Mouse (Mus musculus) layer of hippocampus, postnatal 36 days (tissue): ENCODE measurements around the gene Cyp2c39. TPM values are rescaled to one million over a fixed set of nuclear protein-coding genes. Genes with fewer than 3 reads are reported as not detected.
"Not testable (repeated sequence)": the region's sequence is repeated elsewhere in the genome, so short reads cannot be mapped to it uniquely, and the experiment has no call there.

Source experiments
- DNase-seq, 2 experiments: peaks; one replicate each; pipeline ENCODE4 v3.0.0; 2022
- total RNA-seq, 2 experiments: library from RNA; stranded (reverse); gene quantifications; 2 replicates each; pipeline ENCODE4 v1.2.3; 2021

Cyp2c39 gene
- not detected for total RNA-seq

DNA sequence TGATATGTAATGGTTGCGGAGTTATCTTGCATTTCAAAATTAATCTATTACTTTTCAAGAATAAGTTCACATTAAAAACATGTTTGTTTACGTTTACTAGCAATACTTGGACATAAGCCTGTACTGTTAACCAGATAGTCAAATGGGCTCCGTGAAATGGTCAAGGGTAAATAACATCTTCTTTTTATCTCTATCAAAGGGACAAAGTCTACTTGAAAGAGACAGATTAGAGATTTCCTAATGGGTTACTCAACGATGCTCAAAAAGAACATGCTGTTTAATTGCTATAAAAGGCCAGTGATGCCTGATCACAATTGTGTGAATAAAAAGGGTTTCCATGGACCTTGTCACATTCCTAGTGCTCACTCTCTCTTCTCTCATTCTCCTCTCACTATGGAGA is at the start of gene Cyp2c39:
Gene Cyp2c39, plus strand, starts transcription at position 329 of the 400 bp plus-strand sequence.
- no peak for DNase-seq

DNA sequence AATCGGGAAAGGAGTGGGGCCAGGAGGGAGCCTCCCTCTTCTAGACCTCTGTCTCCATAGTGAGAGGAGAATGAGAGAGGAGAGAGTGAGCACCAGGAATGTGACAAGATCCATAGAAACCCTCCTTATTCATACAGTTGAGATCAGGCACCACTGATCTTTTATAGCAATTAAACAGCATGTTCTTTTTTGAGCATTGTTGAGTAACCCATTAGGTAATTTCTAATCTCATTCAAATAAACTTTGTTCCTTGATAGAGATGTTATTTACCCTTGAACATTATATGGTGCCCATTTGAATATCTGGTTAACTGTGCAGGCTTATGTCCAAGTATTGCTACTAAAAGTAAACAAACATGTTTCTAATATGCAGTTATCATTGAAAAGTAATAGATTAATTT is 47.7 kb upstream of the Cyp2c39 start, which contains the start of gene Cyp2c38:
Gene Cyp2c38, minus strand, starts transcription at position 135 of the 400 bp plus-strand sequence.
- DNase-seq, result no peak

DNA sequence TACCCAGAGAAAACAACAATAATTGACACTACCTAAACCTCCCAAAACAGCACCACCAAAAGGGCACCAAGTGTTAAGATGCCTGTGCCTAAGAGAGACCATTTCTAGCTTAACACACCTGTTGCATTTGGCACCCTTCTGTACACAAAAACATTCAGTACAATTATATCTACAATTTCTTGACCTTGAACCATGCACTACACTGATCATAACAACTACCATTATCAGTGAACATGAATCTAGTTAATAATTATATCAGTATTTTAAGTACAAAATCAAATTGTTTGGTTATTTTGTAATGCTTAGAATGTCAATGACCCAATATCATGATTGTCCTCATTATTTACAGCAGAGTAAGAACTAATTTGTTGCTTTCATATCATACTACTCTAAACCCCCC is 46.7 kb upstream of the Cyp2c39 start:
- DNase-seq, result no peak

GRCm38 (mm10) chr19:39483961-39484360 is 26.7 kb upstream of the Cyp2c39 start:
- not testable (repeated sequence) for DNase-seq

- DNase-seq, result no peak
Observed at GRCm38 (mm10) chr19:39506341-39506740, 4.3 kb upstream of the Cyp2c39 start.

- DNase-seq, result no peak
Observed at GRCm38 (mm10) chr19:39509533-39509932, 1.1 kb upstream of the Cyp2c39 start.

Other genes starting within 250 kb of the Cyp2c39 start
- gene Cyp2c29, start 241.5 kb upstream of the Cyp2c39 start, total RNA-seq, result not detected
- not detected for gene Cyp2c38, start 47.8 kb upstream of the Cyp2c39 start, total RNA-seq
- gene Cyp2c67, start 138.2 kb downstream of the Cyp2c39 start, total RNA-seq, result not detected
- not detected for gene Cyp2c68, start 230.2 kb downstream of the Cyp2c39 start, total RNA-seq